Comparison of ENCODE assay signal across 21 mouse cellular contexts in genomic region chr14:72738217-72738616, GRCm38 (mm10). TPM values are rescaled to one million over a fixed set of nuclear protein-coding genes. Genes with fewer than 3 reads are reported as not detected.
A peak's percentile ranks its signal among the peaks of the same experiment; 100 is the strongest.
DNase-seq lines count a peak whose midpoint lies in the region; ATAC-seq and TF ChIP-seq lines count a peak whose summit lies in the region.
"Had no signal": no experiment of that assay in that cellular context is flagged by ENCODE, and none has a peak within 500 bp of the region (broad histone marks: within the 10 kb centered on the region; RNA-seq: fewer than 3 reads in every experiment).

No protein-coding gene starts in this region.

- no peak for TF ChIP-seq CTCF in lung, postnatal 0 days (IDR thresholded peaks at IDR 0.05)

- ATAC-seq in lung, postnatal 0 days: no peak
- ATAC-seq in megakaryocyte, adult 5-6 weeks (ENCODE audit: poor library complexity, severe bottlenecking): peak; percentile 86
- ATAC-seq: activated CD4-positive, CD25-positive, alpha-beta regulatory T cell, adult 4 months; forebrain, embryonic 15.5 days; intestine, embryonic 16.5 days; midbrain, embryonic 13.5 days had no signal

- H3K4me2 ChIP-seq in lung, postnatal 0 days (replicated peaks; ENCODE audit: low read depth, low read length): no peak overlapping the region
- H3K4me2 ChIP-seq: embryonic facial prominence, embryonic 13.5 days; forebrain, embryonic 15.5 days; heart, embryonic 11.5 days; hindbrain, embryonic 14.5 days; liver, embryonic 11.5 days; midbrain, embryonic 13.5 days; neural tube, embryonic 15.5 days had no signal

- H3K4me1 ChIP-seq in lung, postnatal 0 days (ENCODE audit: insufficient read depth, low read depth, low read length): peaks cover 3% of the 10 kb centered on the region; the same call in 1 of the 2 replicates
- H3K4me1 ChIP-seq: midbrain, embryonic 13.5 days; neural tube, embryonic 15.5 days had no signal

- H3K9ac ChIP-seq in lung, postnatal 0 days (replicated peaks; ENCODE audit: low read depth): no peak overlapping the region
- H3K9ac ChIP-seq: embryonic facial prominence, embryonic 13.5 days; forebrain, embryonic 15.5 days; hindbrain, embryonic 14.5 days; midbrain, embryonic 13.5 days; neural tube, embryonic 15.5 days had no signal

- H3K36me3 ChIP-seq in lung, postnatal 0 days (ENCODE audit: insufficient read depth, low read length): no peaks in the 10 kb centered on the region
- H3K36me3 ChIP-seq: embryonic facial prominence, embryonic 13.5 days; forebrain, embryonic 15.5 days; midbrain, embryonic 13.5 days; neural tube, embryonic 15.5 days had no signal

- H3K9me3 ChIP-seq in lung, postnatal 0 days (ENCODE audit: low read length): no peaks in the 10 kb centered on the region
- H3K9me3 ChIP-seq: embryonic facial prominence, embryonic 13.5 days; forebrain, embryonic 15.5 days; midbrain, embryonic 13.5 days; neural tube, embryonic 15.5 days had no signal

- DNase-seq in lung, postnatal 0 days (ENCODE audit: low spot score): peak; percentile 10
- DNase-seq in lung, postnatal 10 days: no peak
- peak; percentile 56 for DNase-seq in adrenal gland, postnatal 10 days
- no peak for DNase-seq in layer of hippocampus, adult 18-20 months (ENCODE audit: low spot score in 2 of 2)
- DNase-seq in cerebellum, adult 11 months: no peak
- DNase-seq in thymus, adult 18-20 months: no peak
- DNase-seq: cerebellum, postnatal 10 days; lung, adult 18-20 months; lung, postnatal 4 days; right cerebral cortex, postnatal 4 days had no signal

- no peak for TF ChIP-seq EP300 in lung, postnatal 0 days (IDR thresholded peaks at IDR 0.05)

- H3K27ac ChIP-seq in lung, postnatal 0 days (ENCODE audit: low read length): no peak overlapping the region
- H3K27ac ChIP-seq: embryonic facial prominence, embryonic 13.5 days; forebrain, embryonic 15.5 days; hindbrain, embryonic 14.5 days; midbrain, embryonic 13.5 days; neural tube, embryonic 15.5 days; stomach, postnatal 0 days had no signal

- 72% methylated on average over 4 of the region's 4 CpGs for WGBS in lung, postnatal 0 days

- no peak overlapping the region for H3K4me3 ChIP-seq in lung, postnatal 0 days (ENCODE audit: low read depth, low read length)
- H3K4me3 ChIP-seq: embryonic facial prominence, embryonic 13.5 days; forebrain, embryonic 15.5 days; midbrain, embryonic 13.5 days; neural tube, embryonic 15.5 days had no signal

- no peaks in the 10 kb centered on the region for H3K27me3 ChIP-seq in lung, postnatal 0 days (replicated peaks; ENCODE audit: insufficient read depth, low read length)
- H3K27me3 ChIP-seq: embryonic facial prominence, embryonic 13.5 days; forebrain, embryonic 15.5 days; midbrain, embryonic 13.5 days; neural tube, embryonic 15.5 days had no signal

RNA-seq across cellular contexts. Expression of gene Fndc3a, which starts 28.4 kb away (rescaled TPM):
- 33.5 and 40.2 TPM in 2 replicates for polyA plus RNA-seq in lung, postnatal 0 days (2015; fragmentation: Nextera tagmentation; extraction: Ambion mirVana)
- total RNA-seq in adrenal gland, postnatal 10 days (2021): 10 to 100 TPM; 41.4 to 42.8 TPM
- total RNA-seq in megakaryocyte, adult 5-6 weeks (2015): 38.7 and 43.2 TPM in 2 replicates
- total RNA-seq in megakaryocyte, adult 5-6 weeks (2017): 40.7 and 49.9 TPM in 2 replicates
- total RNA-seq in layer of hippocampus, adult 18-20 months (2021): 10 to 100 TPM; 40.6 to 44.8 TPM

Comparison
In these comparisons a context has a peak if more than half of its experiments do, and no peak if none do; other contexts are left out.
1. DNase-seq: peak in lung, postnatal 0 days (single experiment) and adrenal gland, postnatal 10 days (single experiment); none in lung, postnatal 10 days (single experiment), layer of hippocampus, adult 18-20 months (0 of 2), cerebellum, adult 11 months (single experiment) and thymus, adult 18-20 months (0 of 2).